Mouse (Mus musculus): ENCODE results near the gene Slc27a3.

GRCm38 (mm10) chr3:90432348-90432747 is 42.6 kb upstream of the Slc27a3 start:
- no peak for TF ChIP-seq POLR2A (IDR thresholded peaks at IDR 0.05; ENCODE audit: low read depth, low read length)
- TF ChIP-seq CTCF (IDR thresholded peaks at IDR 0.05; ENCODE audit: extremely low read depth, insufficient read depth, insufficient read length, insufficient replicate concordance) = no peak
